Mouse (Mus musculus): ENCODE measurements around the gene Gars.

GRCm38 (mm10) chr6:55039446-55039783 lies 1.6 kb downstream of the Gars start:
- no peak for TF ChIP-seq FLI1 (IDR thresholded peaks at IDR 0.05; ENCODE audit: low read length)
- TF ChIP-seq GATA1 (IDR thresholded peaks at IDR 0.05; ENCODE audit: borderline replicate concordance, low read length) = no peak

All from megakaryocyte, embryonic 14.5 days (primary cell).